Mouse (Mus musculus) lung, adult 2 months (tissue): ENCODE data around the gene Klhdc10.

Source experiments
- CTCF ChIP-seq: fragments of 200-500 bp; IDR thresholded peaks from 2 replicates; pipeline ENCODE4 v1.5.1; 2011; ENCODE audit warnings: mild to moderate bottlenecking, low read length, control low read depth; ENCODE audit not compliant: insufficient read depth
- POLR2A ChIP-seq: fragments of 200-500 bp; IDR thresholded peaks from 2 replicates; pipeline ENCODE4 v1.6.1; 2011; ENCODE audit warnings: low read depth, mild to moderate bottlenecking, control low read depth, low read length, borderline replicate concordance; ENCODE audit errors: extremely low read depth

- TF ChIP-seq CTCF = no peak
- no peak for TF ChIP-seq POLR2A
These were observed 20.6 kb upstream of the Klhdc10 start for GRCm38 (mm10) chr6:30381116-30381515.
